Mouse (Mus musculus): ENCODE data around the gene Cnn2.

DNA sequence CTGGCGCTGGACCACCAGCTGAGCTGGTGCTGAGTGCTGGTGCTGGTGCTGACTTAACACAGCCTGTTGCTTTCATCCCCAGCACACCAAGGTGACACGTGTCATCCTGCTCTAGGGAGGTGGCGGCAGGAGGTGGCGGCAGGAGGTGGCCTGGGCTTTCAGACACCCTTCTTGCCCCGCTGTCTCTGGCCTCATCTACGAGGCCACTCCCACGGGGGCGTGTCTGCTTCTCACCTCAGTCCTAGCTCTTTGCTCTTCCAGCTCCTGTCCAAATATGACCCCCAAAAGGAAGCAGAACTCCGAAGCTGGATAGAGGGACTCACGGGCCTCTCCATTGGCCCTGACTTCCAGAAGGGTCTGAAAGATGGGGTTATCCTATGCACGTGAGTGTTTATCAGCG, 2.7 kb downstream of the Cnn2 start:
- TF ChIP-seq CTCF (IDR thresholded peaks at IDR 0.05; ENCODE audit: control insufficient read depth, insufficient read depth, insufficient replicate concordance, low read depth, low read length) (no peak), POLR2A (IDR thresholded peaks at IDR 0.05; ENCODE audit: control insufficient read depth, low read depth, low read length) (no peak)

Data from testis, adult 2 months (tissue).